Mouse (Mus musculus) MEL (cell line): ENCODE measurements around the gene Zbtb18.

ENCODE experiments used
- CTCF ChIP-seq, 3 experiments: IDR thresholded peaks in 2 of 3; conservative IDR thresholded peaks in 1 of 3; 2 replicates each; pipeline ENCODE4 v1.5.1; 2011 to 2012; ENCODE audit warnings: low read length in 3 of 3, low read depth in 2 of 3, mild to moderate bottlenecking in 2 of 3, improper control_type of control experiment in 1 of 3, inconsistent platforms in 1 of 3, mixed read lengths in 1 of 3, moderate library complexity in 1 of 3; ENCODE audit not compliant: control insufficient read depth in 1 of 3, insufficient read depth in 1 of 3, poor library complexity in 1 of 3, severe bottlenecking in 1 of 3
- GATA1 ChIP-seq: IDR thresholded peaks from 2 replicates; pipeline ENCODE4 v1.6.1; 2011; ENCODE audit warnings: low read depth, low read length, improper control_type of control experiment
- HCFC1 ChIP-seq: IDR thresholded peaks from 2 replicates; pipeline ENCODE4 v1.6.1; 2012; ENCODE audit warnings: low read depth, mild to moderate bottlenecking, inconsistent platforms, low read length, improper control_type of control experiment, moderate library complexity
- MAX ChIP-seq: IDR thresholded peaks from 2 replicates; pipeline ENCODE4 v1.6.1; 2011; ENCODE audit warnings: low read length, improper control_type of control experiment
- MYC ChIP-seq: IDR thresholded peaks from 2 replicates; pipeline ENCODE4 v1.6.1; 2011; ENCODE audit warnings: low read depth, mild to moderate bottlenecking, low read length, improper control_type of control experiment, moderate library complexity
- ZKSCAN1 ChIP-seq: IDR thresholded peaks from 2 replicates; pipeline ENCODE4 v1.6.1; 2012; ENCODE audit warnings: low read depth, mild to moderate bottlenecking, inconsistent platforms, low read length, improper control_type of control experiment, moderate library complexity

- TF ChIP-seq HCFC1 = no peak
- TF ChIP-seq GATA1 = no peak
- TF ChIP-seq MYC = no peak
- TF ChIP-seq MAX = no peak
- no peak for TF ChIP-seq ZKSCAN1
- TF ChIP-seq CTCF (IDR thresholded peaks at IDR 0.05 in 2 of 3, conservative IDR thresholded peaks at IDR 0.05 in 1 of 3; ENCODE audit: control insufficient read depth in 1 of 3, insufficient read depth in 1 of 3, low read depth in 2 of 3, low read length in 3 of 3, poor library complexity in 1 of 3, severe bottlenecking in 1 of 3) = no peak
Measured at GRCm38 (mm10) chr1:177451991-177452431, 9.9 kb downstream of the Zbtb18 start.
